Mouse (Mus musculus): ENCODE measurements around the gene Ube2c. TPM values are rescaled to one million over a fixed set of nuclear protein-coding genes. Genes with fewer than 3 reads are reported as not detected.
A peak's percentile ranks its signal among the peaks of the same experiment; 100 is the strongest.

The Ube2c gene
- total RNA-seq, 1 experiment from 2014 or later, result 131 TPM

DNA sequence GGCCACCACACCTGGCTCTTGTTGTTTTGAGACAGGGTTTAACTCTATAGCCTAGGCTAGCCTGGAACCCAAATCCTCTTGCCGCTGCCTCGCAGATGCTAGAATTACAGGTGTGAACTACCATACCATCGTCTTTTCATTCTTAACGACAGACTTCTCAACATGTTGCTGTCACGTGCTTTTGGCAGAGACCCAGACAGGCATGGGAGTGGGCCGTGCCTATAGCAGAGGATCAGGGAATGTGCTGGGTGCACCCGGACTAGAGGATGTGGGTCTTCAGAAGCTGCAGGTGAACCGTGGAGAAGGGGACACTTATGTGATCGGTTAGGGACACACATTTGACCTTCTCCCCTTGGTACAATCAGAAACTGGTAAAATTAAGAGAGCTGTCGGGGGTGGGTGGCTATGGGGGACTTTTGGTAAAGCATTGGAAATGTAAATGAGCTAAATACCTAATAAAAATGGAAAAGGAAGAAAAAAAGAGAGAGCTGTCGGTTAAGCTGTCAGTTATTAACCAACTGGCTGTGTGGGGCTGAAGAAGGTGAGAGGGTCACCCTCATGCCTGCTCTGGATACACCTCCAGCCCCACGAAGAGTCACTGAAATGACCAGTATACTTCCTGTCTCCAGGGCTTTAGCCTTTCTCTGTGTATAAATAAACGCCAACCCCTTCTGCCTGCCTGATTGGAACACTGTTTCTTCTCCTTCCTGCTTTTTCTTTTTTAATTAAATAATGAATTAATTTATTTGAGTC is 30.7 kb downstream of the Ube2c start:
- ATAC-seq (replicated peaks in 1 of 2; ENCODE audit: insufficient read depth in 1 of 2, low FRiP score in 2 of 2, low TSS enrichment in 1 of 2, low read depth in 1 of 2, poor library complexity in 2 of 2, severe bottlenecking in 2 of 2), result no peak

DNA sequence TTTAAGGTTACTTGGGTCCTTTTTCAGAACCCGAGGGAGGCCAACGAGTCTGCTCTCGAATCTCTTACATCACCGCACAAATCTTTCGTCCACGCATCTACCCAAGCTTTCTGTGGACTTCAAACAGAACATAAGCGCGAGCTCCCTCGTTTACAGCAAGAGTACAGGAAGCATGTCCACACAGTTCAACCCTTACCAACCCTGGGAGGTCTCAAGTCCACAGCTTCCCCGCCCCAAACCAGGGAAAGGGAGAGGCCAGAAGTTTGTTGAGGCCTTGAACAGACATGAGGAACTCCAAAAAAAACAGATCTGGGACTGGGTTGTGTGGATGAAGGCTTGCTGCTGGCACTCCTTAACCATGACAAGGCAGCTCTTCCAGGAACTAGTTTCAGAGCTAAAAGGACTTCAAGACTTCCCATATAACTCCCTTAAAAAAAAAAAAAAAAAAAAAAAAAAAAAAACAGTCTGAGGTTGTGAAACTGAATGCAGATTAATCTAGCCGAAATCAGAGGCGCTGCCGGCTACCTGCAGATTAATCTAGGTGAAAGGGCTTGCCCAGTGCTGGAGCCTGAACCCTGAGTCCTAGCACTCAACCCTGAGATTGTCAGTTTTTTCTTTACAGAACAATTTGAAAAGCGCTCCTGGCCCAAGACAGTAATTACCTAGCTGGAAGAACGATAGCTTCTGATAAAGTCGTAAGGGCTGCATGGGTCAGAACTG is 33.7 kb downstream of the Ube2c start:
- no peak for ATAC-seq (replicated peaks in 1 of 2; ENCODE audit: insufficient read depth in 1 of 2, low FRiP score in 2 of 2, low TSS enrichment in 1 of 2, low read depth in 1 of 2, poor library complexity in 2 of 2, severe bottlenecking in 2 of 2)

DNA sequence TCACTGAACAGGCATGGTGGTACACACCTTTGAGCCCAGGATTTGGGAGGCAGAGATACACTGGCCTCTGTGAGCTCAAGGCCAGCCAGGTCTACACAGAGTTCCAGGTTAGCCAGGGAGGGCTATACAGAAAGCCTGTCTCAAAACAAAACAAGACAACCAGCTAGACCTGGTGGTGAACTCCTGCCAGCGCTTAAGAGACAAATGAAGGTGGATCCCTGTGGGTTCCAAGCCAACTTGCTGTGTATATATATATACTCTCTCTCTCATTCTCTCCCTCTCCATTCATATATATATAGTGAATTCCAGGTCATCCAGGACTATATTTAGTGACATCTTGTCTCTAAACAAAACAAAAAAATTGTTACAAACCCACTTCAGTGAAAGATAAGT is 34.2 kb downstream of the Ube2c start:
- ATAC-seq (replicated peaks in 1 of 2; ENCODE audit: insufficient read depth in 1 of 2, low FRiP score in 2 of 2, low TSS enrichment in 1 of 2, low read depth in 1 of 2, poor library complexity in 2 of 2, severe bottlenecking in 2 of 2), result no peak

DNA sequence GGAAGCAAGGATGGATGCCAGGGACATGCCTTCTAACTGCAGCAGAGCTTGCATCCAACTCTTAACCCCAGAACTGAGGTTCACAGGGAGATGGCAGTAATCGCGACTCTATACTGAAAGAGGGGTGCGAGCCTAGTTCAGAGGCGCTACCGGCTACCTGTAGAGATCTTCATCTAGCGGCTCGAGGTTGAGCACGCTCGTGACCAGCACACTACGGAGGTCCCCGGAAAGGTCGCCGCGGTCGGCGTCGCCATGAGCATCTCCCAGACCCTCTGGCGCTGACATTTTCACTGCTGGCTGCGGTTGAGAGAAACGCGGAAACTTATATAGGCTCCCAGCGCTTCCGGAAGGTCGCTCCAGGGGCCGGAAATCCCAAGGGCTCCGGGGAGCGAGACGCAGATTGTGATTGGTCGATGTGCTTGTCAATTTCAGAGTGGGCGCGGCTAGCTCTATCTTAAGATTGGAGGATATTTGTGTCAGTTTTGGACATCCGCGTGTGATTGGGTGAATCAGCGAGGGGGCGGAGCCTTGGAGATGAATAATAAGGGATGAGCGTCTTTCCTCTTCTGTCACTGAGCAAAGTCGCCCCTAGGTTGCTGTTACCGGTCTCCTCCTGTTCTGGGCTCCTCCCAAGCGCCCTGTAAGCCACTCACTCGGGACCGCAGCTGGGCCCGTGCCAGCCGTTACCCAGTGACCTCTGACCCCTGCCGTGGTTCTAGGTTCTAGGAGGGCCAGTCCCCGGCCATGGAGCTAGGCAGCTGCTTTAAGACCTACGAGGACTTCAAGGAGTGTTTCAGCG is 35.0 kb downstream of the Ube2c start, which contains the start of the genes Acot8 and Zswim3:
Gene Acot8 (minus strand): TSS at position 350 of the 799 bp plus-strand sequence.
Gene Zswim3 (plus strand): TSS at position 566 of the 799 bp plus-strand sequence.
- ATAC-seq (replicated peaks in 1 of 2; ENCODE audit: insufficient read depth in 1 of 2, low FRiP score in 2 of 2, low TSS enrichment in 1 of 2, low read depth in 1 of 2, poor library complexity in 2 of 2, severe bottlenecking in 2 of 2), result peak; percentile 98

DNA sequence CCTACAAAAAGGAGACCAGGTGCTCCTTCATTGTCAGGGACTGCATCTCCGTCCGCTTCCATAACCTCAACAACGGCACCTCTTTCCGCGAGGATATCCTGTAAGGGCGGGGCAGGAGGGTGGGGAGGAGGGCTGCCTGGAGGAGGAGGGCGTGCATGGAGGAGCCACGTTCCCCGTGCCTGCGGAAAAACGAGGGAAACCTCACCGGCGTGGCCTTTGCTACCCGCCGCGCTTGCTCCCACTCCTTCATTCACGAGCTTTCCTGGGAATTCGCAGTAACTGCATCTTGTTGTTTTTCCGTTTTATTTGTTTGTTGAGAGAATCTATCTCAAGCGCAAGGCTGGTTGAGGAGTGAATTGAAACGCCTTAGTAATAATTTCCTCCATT is 35.6 kb downstream of the Ube2c start:
- peak; percentile 35 to 39; a peak in 3 of 4 replicates for ATAC-seq (replicated peaks in 1 of 2; ENCODE audit: insufficient read depth in 1 of 2, low FRiP score in 2 of 2, low TSS enrichment in 1 of 2, low read depth in 1 of 2, poor library complexity in 2 of 2, severe bottlenecking in 2 of 2)

DNA sequence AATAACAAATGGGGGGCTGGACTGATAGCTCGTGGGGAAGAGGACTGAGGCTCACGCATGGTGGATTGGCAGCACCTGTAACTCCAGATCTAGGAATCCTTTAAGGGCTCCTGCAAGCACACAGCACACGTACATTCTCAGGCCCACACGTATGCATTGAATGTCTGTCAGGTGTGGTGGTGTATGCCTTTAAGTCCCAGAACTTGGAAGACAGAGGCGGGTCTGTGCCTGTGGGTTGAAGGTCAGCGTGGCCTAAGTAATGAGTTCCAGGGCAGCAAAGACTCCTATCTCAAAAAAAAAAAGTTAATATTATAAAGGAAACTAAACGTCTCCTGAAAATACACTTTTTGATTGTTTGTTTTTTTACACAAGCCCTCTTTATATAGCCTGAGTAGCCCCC is 36.9 kb downstream of the Ube2c start:
- no peak for ATAC-seq (replicated peaks in 1 of 2; ENCODE audit: insufficient read depth in 1 of 2, low FRiP score in 2 of 2, low TSS enrichment in 1 of 2, low read depth in 1 of 2, poor library complexity in 2 of 2, severe bottlenecking in 2 of 2)

DNA sequence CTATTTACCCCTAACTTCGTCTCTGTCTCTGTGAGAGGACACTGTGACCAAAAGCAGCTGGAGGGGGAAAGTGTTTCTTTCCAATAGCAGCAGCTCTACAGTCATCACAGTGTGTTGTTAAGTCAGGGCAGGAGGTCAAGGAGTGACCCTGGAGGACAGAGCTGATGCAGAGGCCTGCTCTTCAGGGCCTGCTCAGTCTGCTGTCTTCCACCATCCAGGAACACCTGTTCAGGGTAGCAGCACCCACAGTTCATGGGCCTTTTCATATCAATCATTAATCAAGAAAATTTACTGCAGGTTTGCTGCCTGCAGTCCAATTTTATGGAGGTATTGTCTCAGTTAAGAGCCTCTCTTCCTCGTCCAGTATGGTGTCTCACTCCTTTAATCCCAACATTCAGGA is 43.9 kb downstream of the Ube2c start:
- ATAC-seq (replicated peaks in 1 of 2; ENCODE audit: insufficient read depth in 1 of 2, low FRiP score in 2 of 2, low TSS enrichment in 1 of 2, low read depth in 1 of 2, poor library complexity in 2 of 2, severe bottlenecking in 2 of 2), result no peak

DNA sequence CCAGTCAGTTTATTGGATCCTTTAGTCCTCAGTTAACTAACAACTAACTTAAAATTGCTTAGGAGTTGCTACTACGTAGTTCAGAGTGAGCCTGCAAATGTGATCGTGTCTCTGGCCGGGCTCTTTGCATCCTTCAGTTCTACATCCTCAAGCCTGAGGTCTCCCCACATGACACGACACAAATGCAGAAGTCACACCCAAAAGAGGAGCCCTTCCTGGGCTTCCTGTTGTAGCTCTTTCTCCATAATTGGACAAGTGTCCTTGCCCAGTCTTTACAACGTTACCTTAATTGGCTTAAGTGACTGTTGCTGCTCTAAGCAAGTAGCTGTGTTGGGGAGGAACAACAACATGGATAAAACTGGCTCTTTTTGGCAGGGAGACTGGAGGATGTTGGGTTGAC is 45.6 kb downstream of the Ube2c start:
- ATAC-seq (replicated peaks in 1 of 2; ENCODE audit: insufficient read depth in 1 of 2, low FRiP score in 2 of 2, low TSS enrichment in 1 of 2, low read depth in 1 of 2, poor library complexity in 2 of 2, severe bottlenecking in 2 of 2), result peak in 1 of 2 experiments; percentile 42; a peak in 1 of 4 replicates

DNA sequence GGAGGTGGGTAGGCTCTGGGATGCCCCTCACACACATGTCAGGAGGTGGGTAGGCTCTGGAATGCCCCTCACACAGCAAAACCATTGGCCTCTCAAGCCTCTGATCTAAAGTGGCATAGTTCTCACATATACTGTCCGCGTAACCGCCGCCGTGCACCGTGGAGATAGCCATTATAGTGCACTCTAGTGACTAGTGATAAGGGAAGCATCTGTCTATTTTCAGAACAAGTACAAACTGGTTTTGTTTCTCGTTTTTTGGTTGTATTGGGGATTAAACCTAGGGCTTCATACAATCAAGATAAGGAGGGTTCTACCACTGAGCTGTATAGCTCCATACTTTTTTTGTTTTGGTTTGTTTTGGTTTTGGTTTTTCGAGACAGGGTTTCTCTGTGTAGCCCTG is 46.1 kb downstream of the Ube2c start:
- no peak for ATAC-seq (replicated peaks in 1 of 2; ENCODE audit: insufficient read depth in 1 of 2, low FRiP score in 2 of 2, low TSS enrichment in 1 of 2, low read depth in 1 of 2, poor library complexity in 2 of 2, severe bottlenecking in 2 of 2)

DNA sequence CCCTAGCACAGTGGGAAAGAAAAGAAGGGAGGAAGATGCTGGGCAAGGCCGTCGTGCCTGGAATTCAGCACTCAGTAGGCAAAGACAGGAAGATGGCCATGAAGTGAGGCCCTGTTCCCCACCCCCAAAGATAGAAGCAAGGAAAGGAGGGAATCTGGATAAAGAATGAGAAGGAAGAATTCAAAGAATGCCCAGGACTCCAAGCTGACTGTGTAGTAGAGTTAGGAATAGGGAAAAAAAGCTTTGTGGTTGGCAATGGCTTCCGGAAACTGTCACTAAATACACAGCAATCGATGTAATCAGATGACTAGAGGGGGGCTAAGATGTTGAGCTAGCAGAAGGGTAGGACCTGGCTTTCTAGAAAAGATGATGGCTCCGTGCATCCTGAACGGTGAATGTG is 47.5 kb downstream of the Ube2c start:
- ATAC-seq (replicated peaks in 1 of 2; ENCODE audit: insufficient read depth in 1 of 2, low FRiP score in 2 of 2, low TSS enrichment in 1 of 2, low read depth in 1 of 2, poor library complexity in 2 of 2, severe bottlenecking in 2 of 2), result no peak

DNA sequence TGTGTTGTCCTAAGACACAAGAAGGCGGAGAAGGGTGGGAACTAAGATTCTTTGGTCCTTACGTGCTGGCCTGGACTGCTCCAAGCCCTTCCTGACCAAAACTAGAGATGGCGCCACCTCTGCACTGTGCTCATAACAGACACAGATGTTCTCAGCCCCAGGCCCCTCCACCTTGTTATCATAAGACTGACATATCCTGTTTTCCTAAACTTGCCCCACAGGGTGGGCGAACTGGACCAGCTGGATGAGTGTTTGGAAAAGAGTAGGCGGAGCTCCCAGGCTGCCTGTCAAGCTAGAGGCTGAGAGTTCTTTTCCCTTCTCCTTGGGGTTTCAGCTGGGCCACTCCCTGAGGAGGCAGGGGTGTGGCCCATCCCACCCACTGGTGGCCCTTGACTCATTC is 48.0 kb downstream of the Ube2c start:
- no peak for ATAC-seq (replicated peaks in 1 of 2; ENCODE audit: insufficient read depth in 1 of 2, low FRiP score in 2 of 2, low TSS enrichment in 1 of 2, low read depth in 1 of 2, poor library complexity in 2 of 2, severe bottlenecking in 2 of 2)

DNA sequence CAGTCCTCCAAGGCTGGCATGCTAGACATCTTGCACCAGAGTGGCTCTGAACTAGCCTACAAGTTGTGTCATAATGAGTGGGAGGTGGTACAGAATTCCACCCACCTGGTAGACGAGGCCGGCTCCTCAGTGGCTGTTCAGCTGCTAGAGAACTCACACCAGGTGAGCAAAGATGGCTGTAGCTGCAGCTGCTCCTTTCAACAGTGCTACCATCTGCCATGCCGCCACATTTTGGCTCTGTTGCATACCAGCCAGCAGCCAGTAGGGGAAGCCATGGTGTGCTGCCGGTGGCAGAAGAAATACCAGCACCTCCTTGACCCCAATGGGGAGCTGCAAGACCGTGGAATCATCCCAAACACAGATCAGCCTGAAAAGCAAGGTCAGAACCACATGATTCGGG is 51.4 kb downstream of the Ube2c start:
- no peak for ATAC-seq (replicated peaks in 1 of 2; ENCODE audit: insufficient read depth in 1 of 2, low FRiP score in 2 of 2, low TSS enrichment in 1 of 2, low read depth in 1 of 2, poor library complexity in 2 of 2, severe bottlenecking in 2 of 2)

DNA sequence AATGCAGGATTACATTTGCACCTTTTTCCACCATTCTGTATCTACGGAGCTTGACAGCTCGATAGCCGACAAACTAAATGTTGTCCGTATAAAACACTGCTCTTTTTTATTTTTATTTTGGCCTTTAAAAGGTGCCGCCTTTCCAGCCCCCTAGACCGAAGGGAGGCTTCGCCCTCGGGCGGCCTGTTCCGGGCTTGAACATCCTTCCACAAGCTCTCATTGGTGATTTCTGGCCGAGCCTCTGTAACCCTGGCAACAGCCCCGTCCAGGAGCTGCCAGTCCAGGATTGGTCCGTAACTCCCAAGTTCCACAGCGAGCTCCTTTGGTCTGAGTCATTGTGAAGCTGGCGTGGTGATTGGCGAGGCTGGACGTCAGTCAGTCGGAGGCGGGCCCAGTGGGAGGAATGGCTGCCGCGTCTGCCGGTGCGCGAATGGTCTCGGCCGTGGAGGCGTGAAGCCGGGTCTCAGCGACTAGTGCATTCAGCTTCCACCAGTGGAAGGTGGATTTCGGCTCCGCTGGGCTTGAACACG is 53.0 kb downstream of the Ube2c start, which contains the start of gene Zswim1:
Gene Zswim1 (plus strand): TSS at position 51 of the 530 bp plus-strand sequence.
- ATAC-seq (replicated peaks in 1 of 2; ENCODE audit: insufficient read depth in 1 of 2, low FRiP score in 2 of 2, low TSS enrichment in 1 of 2, low read depth in 1 of 2, poor library complexity in 2 of 2, severe bottlenecking in 2 of 2), result peak; percentile 99

DNA sequence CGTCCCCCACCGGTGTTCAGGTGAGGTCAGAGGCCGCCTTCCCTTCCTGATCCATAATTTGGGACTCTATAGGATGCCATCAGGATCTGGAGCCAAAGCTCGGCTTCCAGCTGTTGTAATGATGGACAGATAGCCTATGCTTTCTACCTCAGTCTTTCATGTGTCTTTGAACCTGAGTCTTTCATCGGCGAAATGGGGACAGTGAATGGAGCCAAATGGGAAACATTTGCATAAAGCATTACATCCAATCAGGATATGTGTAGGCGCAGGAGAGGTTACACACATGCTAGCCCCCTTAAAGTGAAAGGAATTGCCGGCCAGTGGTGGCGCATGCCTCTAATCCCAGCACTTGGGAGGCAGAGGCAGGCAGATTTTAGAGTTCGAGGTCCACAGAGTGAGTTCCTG is 53.5 kb downstream of the Ube2c start:
- ATAC-seq (replicated peaks in 1 of 2; ENCODE audit: insufficient read depth in 1 of 2, low FRiP score in 2 of 2, low TSS enrichment in 1 of 2, low read depth in 1 of 2, poor library complexity in 2 of 2, severe bottlenecking in 2 of 2), result peak; percentile 14 to 33; a peak in 1 of 4 replicates

DNA sequence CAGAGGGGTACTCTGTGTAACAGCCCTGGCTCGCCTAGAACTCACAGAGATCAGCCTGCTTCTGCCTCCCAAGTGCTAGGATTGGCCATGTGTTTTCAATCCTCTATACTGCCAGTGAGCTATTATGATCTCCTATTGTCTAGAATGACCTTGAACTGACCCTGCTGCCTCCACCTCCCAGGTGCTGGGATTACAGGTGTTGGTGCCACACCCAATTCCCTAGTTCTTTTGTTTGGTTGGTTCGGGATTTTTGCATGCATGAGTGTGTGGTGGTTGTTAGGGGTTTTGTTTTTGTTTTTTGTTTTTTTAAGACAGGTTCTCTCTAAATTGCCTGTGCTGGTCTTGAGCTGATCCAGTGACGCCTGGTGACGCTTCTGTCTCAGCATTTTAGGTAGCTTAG is 54.3 kb downstream of the Ube2c start:
- ATAC-seq (replicated peaks in 1 of 2; ENCODE audit: insufficient read depth in 1 of 2, low FRiP score in 2 of 2, low TSS enrichment in 1 of 2, low read depth in 1 of 2, poor library complexity in 2 of 2, severe bottlenecking in 2 of 2), result no peak

DNA sequence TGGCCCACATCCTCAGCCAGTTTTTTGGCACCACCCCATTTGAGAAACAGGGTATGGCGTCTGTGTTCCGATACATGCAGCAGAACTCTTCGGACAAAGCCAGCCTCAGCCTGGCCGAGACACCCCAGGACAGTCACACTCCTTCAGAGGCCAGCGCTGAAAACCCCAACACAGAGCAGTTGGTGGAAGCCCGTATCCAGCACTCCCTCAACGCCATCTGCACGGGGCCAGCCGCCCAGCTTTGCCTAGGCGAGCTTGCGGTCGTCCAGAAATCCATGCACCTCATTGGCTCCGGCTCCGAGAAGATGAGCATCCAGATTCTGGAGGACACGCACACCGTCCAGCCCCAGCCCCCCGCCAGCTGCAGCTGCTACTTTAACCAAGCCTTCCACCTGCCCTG is 55.8 kb downstream of the Ube2c start:
- ATAC-seq (replicated peaks in 1 of 2; ENCODE audit: insufficient read depth in 1 of 2, low FRiP score in 2 of 2, low TSS enrichment in 1 of 2, low read depth in 1 of 2, poor library complexity in 2 of 2, severe bottlenecking in 2 of 2), result no peak

DNA sequence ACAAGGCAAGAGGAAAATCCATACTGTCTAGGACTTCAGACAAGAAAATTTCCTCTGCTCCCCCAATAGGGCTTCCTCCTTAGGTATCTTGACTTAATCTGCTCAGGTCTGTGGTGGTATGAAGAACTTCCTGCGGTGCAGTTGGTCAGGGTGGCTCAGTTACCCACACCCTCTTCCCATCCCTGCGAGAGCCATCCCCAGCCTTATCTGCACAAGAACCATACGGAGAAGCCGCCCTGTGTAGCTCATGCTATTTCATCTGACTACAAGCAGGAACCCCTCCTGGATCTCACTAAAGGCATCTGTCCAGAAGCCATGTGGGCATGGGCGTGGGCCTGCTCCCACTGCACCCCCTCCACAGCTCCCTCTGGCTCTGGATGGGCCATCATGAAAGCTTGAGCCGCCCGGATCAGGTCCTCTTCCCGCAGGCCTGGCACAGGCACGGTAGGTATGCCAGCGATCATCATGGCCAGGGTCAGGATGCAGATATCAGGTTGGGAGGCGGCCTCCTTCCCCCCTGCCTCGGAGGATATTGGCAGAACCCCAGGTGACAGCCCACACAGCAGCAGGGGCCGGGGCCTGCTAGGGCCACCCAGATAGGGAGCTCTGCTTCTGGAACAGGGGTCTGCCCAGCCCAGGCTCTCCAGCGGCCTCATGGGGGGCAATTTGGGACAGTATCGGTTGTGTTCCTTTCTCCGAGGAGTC is 57.6 kb downstream of the Ube2c start:
- ATAC-seq (replicated peaks in 1 of 2; ENCODE audit: insufficient read depth in 1 of 2, low FRiP score in 2 of 2, low TSS enrichment in 1 of 2, low read depth in 1 of 2, poor library complexity in 2 of 2, severe bottlenecking in 2 of 2), result no peak
